Mouse (Mus musculus): ENCODE measurements around the gene Bphl. TPM values are rescaled to one million over a fixed set of nuclear protein-coding genes. Genes with fewer than 3 reads are reported as not detected.

Gene Bphl
- total RNA-seq, 1 experiment = 9.6 TPM

DNA sequence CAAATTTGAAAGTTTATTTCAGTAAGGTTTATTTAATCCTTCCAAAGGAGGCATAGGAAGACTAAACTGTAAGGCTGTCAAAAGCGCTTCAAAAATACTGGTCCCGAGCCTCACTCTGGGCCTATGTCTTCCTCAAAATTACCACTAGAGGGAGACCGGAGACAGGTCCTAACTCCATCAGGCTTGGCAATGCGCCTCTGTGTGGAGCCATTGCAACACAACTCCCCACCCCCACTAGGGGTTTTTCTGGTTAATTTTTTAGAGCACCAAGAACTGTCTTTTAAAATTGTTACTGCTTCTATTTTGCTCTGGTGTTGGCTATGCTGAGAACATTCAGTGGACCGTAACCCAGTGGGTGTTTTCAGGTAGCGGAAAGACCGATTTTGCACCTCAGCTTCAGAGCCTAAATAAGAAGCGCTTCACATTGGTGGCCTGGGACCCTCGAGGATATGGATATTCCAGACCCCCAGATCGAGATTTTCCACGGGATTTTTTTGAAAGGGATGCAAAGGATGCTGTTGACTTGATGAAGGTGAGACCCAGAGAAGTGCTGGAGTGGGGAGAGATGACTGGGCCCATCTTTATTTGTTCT lies 9.1 kb downstream of the Bphl start:
- H3K4me1 ChIP-seq (ENCODE audit: control insufficient read depth in 2 of 2, insufficient read depth in 2 of 2, low read length in 2 of 2, poor library complexity in 1 of 2) = peaks cover 2 to 4% of the 10 kb centered on the region in 2 experiments; a peak in 1 of 4 replicates
- no peaks in the 10 kb centered on the region; the same call in 1 of the 2 replicates for H3K36me3 ChIP-seq (ENCODE audit: control insufficient read depth, insufficient read depth, low read length, poor library complexity, severe bottlenecking)
- no peak overlapping the region for H3K9ac ChIP-seq (ENCODE audit: insufficient read depth, low read depth, low read length, poor library complexity, severe bottlenecking)
- no peak overlapping the region for H3K27ac ChIP-seq (ENCODE audit: insufficient read depth, low read depth, low read length, poor library complexity, severe bottlenecking)
- in situ Hi-C loops (cut with MboI; ENCODE audit: low sequenced_read_pairs in 2 of 2, unreplicated experiment in 2 of 2) = no loop called here
- peak; percentile 57 for DNase-seq (ENCODE audit: low read depth, low spot score)
- H3K9me3 ChIP-seq (ENCODE audit: control insufficient read depth, insufficient read depth, low read depth, low read length) = no peaks in the 10 kb centered on the region
- TF ChIP-seq MAFK (IDR thresholded peaks at IDR 0.05; ENCODE audit: insufficient read depth, low read depth, low read length) (no peak), ZC3H11A (IDR thresholded peaks at IDR 0.05; ENCODE audit: borderline replicate concordance, low read depth, low read length) (peak; percentile 98)
- H3K4me3 ChIP-seq (ENCODE audit: insufficient read depth in 1 of 2, low read depth in 1 of 2, low read length in 2 of 2, poor library complexity in 1 of 2, severe bottlenecking in 1 of 2) = no peak overlapping the region

DNA sequence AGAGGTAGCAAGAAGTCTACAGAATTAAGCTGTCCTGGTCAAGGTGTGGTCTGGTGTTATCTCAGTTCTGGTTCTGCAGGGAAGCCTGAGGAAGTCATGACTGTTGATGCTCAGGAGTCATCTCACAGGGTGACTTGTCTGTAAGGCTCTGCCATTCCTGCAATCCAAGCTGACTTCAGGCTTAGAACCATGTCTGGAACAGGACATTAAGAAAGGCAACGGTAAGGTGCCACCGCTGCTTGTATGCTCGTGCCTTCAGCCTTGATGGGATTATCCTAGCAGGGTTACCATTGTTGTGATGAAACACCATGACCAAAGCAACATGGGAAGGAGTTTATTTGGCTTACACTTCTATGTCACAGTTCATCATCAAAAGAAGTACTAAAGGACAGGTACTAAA lies 10.1 kb downstream of the Bphl start:
- peaks cover 2 to 3% of the 10 kb centered on the region in 2 experiments; a peak in 1 of 4 replicates for H3K4me1 ChIP-seq (ENCODE audit: control insufficient read depth in 2 of 2, insufficient read depth in 2 of 2, low read length in 2 of 2, poor library complexity in 1 of 2)
- H3K27ac ChIP-seq (ENCODE audit: insufficient read depth, low read depth, low read length, poor library complexity, severe bottlenecking) = no peak overlapping the region
- no peaks in the 10 kb centered on the region; the same call in 1 of the 2 replicates for H3K36me3 ChIP-seq (ENCODE audit: control insufficient read depth, insufficient read depth, low read length, poor library complexity, severe bottlenecking)
- H3K9me3 ChIP-seq (ENCODE audit: control insufficient read depth, insufficient read depth, low read depth, low read length) = no peaks in the 10 kb centered on the region
- in situ Hi-C loops (cut with MboI; ENCODE audit: low sequenced_read_pairs in 2 of 2, unreplicated experiment in 2 of 2) = no loop called here
- H3K4me3 ChIP-seq (ENCODE audit: insufficient read depth in 1 of 2, low read depth in 1 of 2, low read length in 2 of 2, poor library complexity in 1 of 2, severe bottlenecking in 1 of 2) = no peak overlapping the region
- no peak for TF ChIP-seq MAFK (IDR thresholded peaks at IDR 0.05; ENCODE audit: insufficient read depth, low read depth, low read length)
- TF ChIP-seq HCFC1 (IDR thresholded peaks at IDR 0.05; ENCODE audit: borderline replicate concordance, insufficient read depth, low read length) = no peak
- no peak for TF ChIP-seq CHD2 (IDR thresholded peaks at IDR 0.05; ENCODE audit: low read depth, low read length)
- TF ChIP-seq ZNF384 (IDR thresholded peaks at IDR 0.05; ENCODE audit: low read depth, low read length) = no peak
- no peak for TF ChIP-seq ZC3H11A (IDR thresholded peaks at IDR 0.05; ENCODE audit: borderline replicate concordance, low read depth, low read length)
- no peak overlapping the region for H3K9ac ChIP-seq (ENCODE audit: insufficient read depth, low read depth, low read length, poor library complexity, severe bottlenecking)
- DNase-seq (ENCODE audit: low read depth, low spot score) = no peak

DNA sequence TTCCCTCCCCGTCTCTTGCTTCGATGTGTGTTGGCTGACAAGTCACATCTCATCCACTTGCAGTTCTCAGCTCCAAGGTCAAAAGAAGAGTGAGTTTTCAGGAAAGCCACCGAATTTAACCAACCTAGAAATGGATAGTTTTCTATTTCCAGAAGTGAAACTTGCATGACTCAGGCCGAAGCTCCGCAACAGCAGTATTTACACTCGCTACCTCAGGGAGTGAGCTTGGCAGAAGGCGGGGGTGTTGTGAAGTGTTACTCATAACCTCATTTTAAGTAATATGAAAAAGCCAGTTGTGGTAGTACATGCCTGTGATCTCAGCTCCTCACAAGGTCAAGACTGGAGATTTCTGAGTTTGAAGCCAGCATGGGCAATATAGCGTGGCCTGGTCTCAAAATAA lies 13.1 kb downstream of the Bphl start:
- Histone ChIP-seq H3K27ac (ENCODE audit: insufficient read depth, low read depth, low read length, poor library complexity, severe bottlenecking) (no peak overlapping the region), H3K36me3 (ENCODE audit: control insufficient read depth, insufficient read depth, low read length, poor library complexity, severe bottlenecking) (no peaks in the 10 kb centered on the region; the same call in 1 of the 2 replicates), H3K4me3 (ENCODE audit: insufficient read depth in 1 of 2, low read depth in 1 of 2, low read length in 2 of 2, poor library complexity in 1 of 2, severe bottlenecking in 1 of 2) (no peak overlapping the region), H3K9ac (ENCODE audit: insufficient read depth, low read depth, low read length, poor library complexity, severe bottlenecking) (no peak overlapping the region), H3K4me1 (ENCODE audit: control insufficient read depth in 2 of 2, insufficient read depth in 2 of 2, low read length in 2 of 2, poor library complexity in 1 of 2) (peaks cover 0 to 3% of the 10 kb centered on the region in 2 experiments; a peak in 1 of 4 replicates), H3K9me3 (ENCODE audit: control insufficient read depth, insufficient read depth, low read depth, low read length) (no peaks in the 10 kb centered on the region)
- no peak for DNase-seq (ENCODE audit: low read depth, low spot score)
- no peak for TF ChIP-seq MAFK (IDR thresholded peaks at IDR 0.05; ENCODE audit: insufficient read depth, low read depth, low read length)
- TF ChIP-seq CHD2 (IDR thresholded peaks at IDR 0.05; ENCODE audit: low read depth, low read length) = no peak
- no peak for TF ChIP-seq HCFC1 (IDR thresholded peaks at IDR 0.05; ENCODE audit: borderline replicate concordance, insufficient read depth, low read length)
- no peak for TF ChIP-seq ZC3H11A (IDR thresholded peaks at IDR 0.05; ENCODE audit: borderline replicate concordance, low read depth, low read length)
- no peak for TF ChIP-seq ZNF384 (IDR thresholded peaks at IDR 0.05; ENCODE audit: low read depth, low read length)
- in situ Hi-C loops (cut with MboI; ENCODE audit: low sequenced_read_pairs in 2 of 2, unreplicated experiment in 2 of 2) = no loop called here

- no peak for DNase-seq (ENCODE audit: low read depth, low spot score)
- H3K27ac ChIP-seq (ENCODE audit: insufficient read depth, low read depth, low read length, poor library complexity, severe bottlenecking) = no peak overlapping the region
- H3K9ac ChIP-seq (ENCODE audit: insufficient read depth, low read depth, low read length, poor library complexity, severe bottlenecking) = no peak overlapping the region
- TF ChIP-seq CHD2 (IDR thresholded peaks at IDR 0.05; ENCODE audit: low read depth, low read length) (no peak), MAFK (IDR thresholded peaks at IDR 0.05; ENCODE audit: insufficient read depth, low read depth, low read length) (no peak), ZC3H11A (IDR thresholded peaks at IDR 0.05; ENCODE audit: borderline replicate concordance, low read depth, low read length) (no peak), ZNF384 (IDR thresholded peaks at IDR 0.05; ENCODE audit: low read depth, low read length) (no peak), HCFC1 (IDR thresholded peaks at IDR 0.05; ENCODE audit: borderline replicate concordance, insufficient read depth, low read length) (no peak)
- H3K9me3 ChIP-seq (ENCODE audit: control insufficient read depth, insufficient read depth, low read depth, low read length) = no peaks in the 10 kb centered on the region
- no peak overlapping the region for H3K4me3 ChIP-seq (ENCODE audit: insufficient read depth in 1 of 2, low read depth in 1 of 2, low read length in 2 of 2, poor library complexity in 1 of 2, severe bottlenecking in 1 of 2)
- in situ Hi-C loops (cut with MboI; ENCODE audit: low sequenced_read_pairs in 2 of 2, unreplicated experiment in 2 of 2) = no loop called here
- no peaks in the 10 kb centered on the region; the same call in 1 of the 2 replicates for H3K36me3 ChIP-seq (ENCODE audit: control insufficient read depth, insufficient read depth, low read length, poor library complexity, severe bottlenecking)
- H3K4me1 ChIP-seq (ENCODE audit: control insufficient read depth in 2 of 2, insufficient read depth in 2 of 2, low read length in 2 of 2, poor library complexity in 1 of 2) = peaks cover 0 to 3% of the 10 kb centered on the region in 2 experiments; a peak in 1 of 4 replicates
Measured at GRCm38 (mm10) chr13:34051692-34052091, 14.3 kb downstream of the Bphl start.
